Mouse (Mus musculus) CH12.LX (cell line): Measurements from ENCODE around the gene Dhrs7. TPM values are rescaled to one million over a fixed set of nuclear protein-coding genes. Genes with fewer than 3 reads are reported as not detected.

Experiments used
- DNase-seq: peaks from one replicate; pipeline ENCODE4 v3.0.0-alpha.2; 2013; ENCODE audit errors: extremely low read depth
- H3K27ac ChIP-seq: 2 replicates; pipeline ENCODE4 v1.5.1; 2012; ENCODE audit warnings: low read depth, mild to moderate bottlenecking, control low read depth, moderate library complexity; ENCODE audit not compliant: insufficient read depth
- H3K27me3 ChIP-seq: replicated peaks from 2 replicates; pipeline ENCODE3; 2012; ENCODE audit warnings: inconsistent platforms
- H3K36me3 ChIP-seq, 2 experiments: replicated peaks in 1 of 2; 2 replicates each; pipeline versions ENCODE3 to v1.6.1; 2012; ENCODE audit warnings: inconsistent platforms in 1 of 2, low read length in 1 of 2, mild to moderate bottlenecking in 1 of 2, mixed read lengths in 1 of 2, moderate library complexity in 1 of 2; ENCODE audit not compliant: control insufficient read depth in 1 of 2, insufficient read depth in 1 of 2
- H3K4me1 ChIP-seq, 2 experiments: 2 replicates each; pipeline ENCODE4 v1.6.1; 2012; ENCODE audit warnings: inconsistent platforms in 1 of 2, moderate library complexity in 1 of 2; ENCODE audit not compliant: insufficient read depth in 2 of 2, control insufficient read depth in 1 of 2
- H3K4me2 ChIP-seq: 2 replicates; pipeline ENCODE4 v1.6.1; 2012; ENCODE audit warnings: low read depth, mild to moderate bottlenecking, control low read depth; ENCODE audit not compliant: poor library complexity, insufficient read depth, severe bottlenecking
- H3K4me3 ChIP-seq, 3 experiments: fragments of 150-350 bp in 1 of 3; sonication (generic) in 1 of 3; replicated peaks in 1 of 3; 2 replicates each; pipeline versions ENCODE3 to v1.5.1; 2011 to 2012; ENCODE audit warnings: low read depth in 2 of 3, low read length in 2 of 3, mild to moderate bottlenecking in 2 of 3, moderate library complexity in 2 of 3, control low read depth in 1 of 3, improper control_type of control experiment in 1 of 3, inconsistent platforms in 1 of 3, mixed read lengths in 1 of 3; ENCODE audit not compliant: poor library complexity in 1 of 3
- H3K79me2 ChIP-seq: replicated peaks from 2 replicates; pipeline ENCODE4 v1.6.1; 2012; ENCODE audit warnings: mild to moderate bottlenecking, moderate library complexity; ENCODE audit not compliant: control insufficient read depth, poor library complexity, insufficient read depth, severe bottlenecking; ENCODE audit errors: extremely low read depth
- H3K9ac ChIP-seq: 2 replicates; pipeline ENCODE4 v1.6.1; 2012; ENCODE audit warnings: low read depth, mild to moderate bottlenecking, control low read depth, moderate library complexity; ENCODE audit not compliant: insufficient read depth
- H3K9me3 ChIP-seq: replicated peaks from 2 replicates; pipeline ENCODE3; 2012; ENCODE audit warnings: low read length, inconsistent platforms, mixed read lengths
- BHLHE40 ChIP-seq: IDR thresholded peaks from 2 replicates; pipeline ENCODE4 v1.6.1; 2011; ENCODE audit warnings: mild to moderate bottlenecking, low read depth, low read length, improper control_type of control experiment
- CHD1 ChIP-seq: IDR thresholded peaks from 2 replicates; pipeline ENCODE4 v1.6.1; 2012; ENCODE audit warnings: low read depth, low read length, improper control_type of control experiment, inconsistent platforms
- CHD2 ChIP-seq: IDR thresholded peaks from 2 replicates; pipeline ENCODE4 v1.6.1; 2011; ENCODE audit warnings: low read length, improper control_type of control experiment
- E2F4 ChIP-seq: IDR thresholded peaks from 2 replicates; pipeline ENCODE4 v1.6.1; 2011; ENCODE audit warnings: low read depth, low read length, improper control_type of control experiment; ENCODE audit not compliant: insufficient replicate concordance
- ELF1 ChIP-seq: IDR thresholded peaks from 2 replicates; pipeline ENCODE4 v1.6.1; 2014; ENCODE audit warnings: low read depth, mild to moderate bottlenecking, inconsistent platforms, low read length, improper control_type of control experiment
- EP300 ChIP-seq: IDR thresholded peaks from 2 replicates; pipeline ENCODE4 v1.6.1; 2011; ENCODE audit warnings: low read length, improper control_type of control experiment
- GABPA ChIP-seq: IDR thresholded peaks from 2 replicates; pipeline ENCODE4 v1.6.1; 2012; ENCODE audit warnings: low read depth, low read length, improper control_type of control experiment, inconsistent platforms; ENCODE audit not compliant: insufficient replicate concordance
- IRF4 ChIP-seq: IDR thresholded peaks from 2 replicates; pipeline ENCODE4 v1.6.1; 2014; ENCODE audit warnings: low read depth, mild to moderate bottlenecking, inconsistent platforms, low read length, improper control_type of control experiment
- JUN ChIP-seq: IDR thresholded peaks from 2 replicates; pipeline ENCODE4 v1.6.1; 2011; ENCODE audit warnings: low read depth, mild to moderate bottlenecking, low read length, improper control_type of control experiment, moderate library complexity; ENCODE audit not compliant: insufficient read depth
- KAT2A ChIP-seq: IDR thresholded peaks from 2 replicates; pipeline ENCODE4 v1.6.1; 2012; ENCODE audit warnings: low read length, improper control_type of control experiment, inconsistent platforms; ENCODE audit not compliant: insufficient replicate concordance
- MAFK ChIP-seq: IDR thresholded peaks from 2 replicates; pipeline ENCODE4 v1.6.1; 2011; ENCODE audit warnings: low read length, improper control_type of control experiment; ENCODE audit not compliant: insufficient replicate concordance
- MAZ ChIP-seq: IDR thresholded peaks from 2 replicates; pipeline ENCODE4 v1.6.1; 2012; ENCODE audit warnings: low read depth, mild to moderate bottlenecking, inconsistent platforms, low read length, improper control_type of control experiment, moderate library complexity
- MEF2A ChIP-seq: IDR thresholded peaks from 2 replicates; pipeline ENCODE4 v1.6.1; 2014; ENCODE audit warnings: low read depth, mild to moderate bottlenecking, inconsistent platforms, low read length, improper control_type of control experiment, borderline replicate concordance
- MXI1 ChIP-seq: IDR thresholded peaks from 2 replicates; pipeline ENCODE4 v1.6.1; 2011; ENCODE audit warnings: mild to moderate bottlenecking, low read depth, low read length, improper control_type of control experiment
- NELFE ChIP-seq: IDR thresholded peaks from 2 replicates; pipeline ENCODE4 v1.6.1; 2011; ENCODE audit warnings: low read depth, low read length, improper control_type of control experiment
- NRF1 ChIP-seq: IDR thresholded peaks from 2 replicates; pipeline ENCODE4 v1.6.1; 2014; ENCODE audit warnings: low read depth, mild to moderate bottlenecking, inconsistent platforms, low read length, improper control_type of control experiment, moderate library complexity
- POLR2AphosphoS2 ChIP-seq: IDR thresholded peaks from 2 replicates; pipeline ENCODE4 v1.6.1; 2011; ENCODE audit warnings: low read depth, low read length, improper control_type of control experiment
- RCOR1 ChIP-seq: conservative IDR thresholded peaks from 2 replicates; pipeline ENCODE4 v1.6.1; 2012; ENCODE audit warnings: low read depth, mild to moderate bottlenecking, inconsistent platforms, low read length, improper control_type of control experiment
- SIN3A ChIP-seq: IDR thresholded peaks from 2 replicates; pipeline ENCODE4 v1.6.1; 2012; ENCODE audit warnings: low read length, improper control_type of control experiment, inconsistent platforms
- SMC3 ChIP-seq: IDR thresholded peaks from 2 replicates; pipeline ENCODE4 v1.6.1; 2011; ENCODE audit warnings: low read depth, low read length, improper control_type of control experiment
- TBP ChIP-seq: conservative IDR thresholded peaks from 2 replicates; pipeline ENCODE4 v1.6.1; 2011; ENCODE audit warnings: low read depth, low read length, improper control_type of control experiment
- TCF12 ChIP-seq: IDR thresholded peaks from 2 replicates; pipeline ENCODE4 v1.6.1; 2014; ENCODE audit warnings: low read depth, mild to moderate bottlenecking, inconsistent platforms, low read length, improper control_type of control experiment
- USF1 ChIP-seq: IDR thresholded peaks from 2 replicates; pipeline ENCODE4 v1.6.1; 2014; ENCODE audit warnings: low read depth, mild to moderate bottlenecking, inconsistent platforms, low read length, improper control_type of control experiment
- USF2 ChIP-seq: conservative IDR thresholded peaks from 2 replicates; pipeline ENCODE4 v1.6.1; 2011; ENCODE audit warnings: low read depth, low read length, improper control_type of control experiment
- ZC3H11A ChIP-seq: IDR thresholded peaks from 2 replicates; pipeline ENCODE4 v1.6.1; 2012; ENCODE audit warnings: low read depth, mild to moderate bottlenecking, inconsistent platforms, low read length, improper control_type of control experiment
- ZMIZ1 ChIP-seq: IDR thresholded peaks from 2 replicates; pipeline ENCODE4 v1.6.1; 2012; ENCODE audit warnings: low read depth, mild to moderate bottlenecking, inconsistent platforms, low read length, improper control_type of control experiment
- dilution Hi-C: fragments of 300-500 bp; cut with MboI; formaldehyde crosslinking; loops from 2 replicates; pipeline ENCODE4 v1.14.3; 2020; ENCODE audit warnings: low sequenced_read_pairs; ENCODE audit not compliant: extremely low pct_unique_long_range_greater_than_20kb, extremely low pct_ligation_motif_present
- in situ Hi-C: fragments of 300-500 bp; cut with MboI; formaldehyde crosslinking; loops from 3 replicates; pipeline ENCODE4 v1.14.3; 2019; ENCODE audit warnings: low sequenced_read_pairs, low pct_ligation_motif_present, low pct_unique_long_range_greater_than_20kb, mixed read lengths
- polyA plus RNA-seq: library from polyadenylated mRNA; unstranded; fragments of >175 nt; gene quantifications from 2 replicates; pipeline ENCODE4 v1.2.1, GENCODE M21; 2012; ENCODE audit warnings: low read depth; ENCODE audit not compliant: insufficient read length
- total RNA-seq, 2 experiments: library from RNA; depleted of rRNA; stranded (reverse); fragments of 300-350 nt in 1 of 2; fragments of >200 nt in 1 of 2; gene quantifications; 2 replicates each; pipeline ENCODE4 v1.2.3; 2012 to 2014

Dhrs7 gene
- total and polyA plus RNA-seq, 3 experiments, result 23.9 to 52.8 (median 37.2) TPM

GRCm38 (mm10) chr12:72621441-72621840 lies 43.3 kb downstream of the Dhrs7 start:
- TF ChIP-seq MEF2A (no peak), USF1 (no peak), GABPA (no peak), ZMIZ1 (no peak), ELF1 (no peak), USF2 (no peak), CHD2 (no peak), KAT2A (no peak), JUN (no peak), ZC3H11A (no peak), MAFK (no peak), POLR2AphosphoS2 (no peak), MXI1 (no peak), SIN3A (no peak), IRF4 (no peak), BHLHE40 (no peak)
- dilution Hi-C loops, result no loop called here
- Histone ChIP-seq H3K9ac (no peak overlapping the region), H3K4me1 (no peaks in the 10 kb centered on the region), H3K36me3 (no peaks in the 10 kb centered on the region), H3K27ac (no peak overlapping the region), H3K27me3 (no peaks in the 10 kb centered on the region), H3K4me3 (no peak overlapping the region), H3K9me3 (no peaks in the 10 kb centered on the region), H3K4me2 (no peak overlapping the region), H3K79me2 (no peaks in the 10 kb centered on the region)
- DNase-seq, result no peak
- in situ Hi-C loops, result no loop called here

DNA sequence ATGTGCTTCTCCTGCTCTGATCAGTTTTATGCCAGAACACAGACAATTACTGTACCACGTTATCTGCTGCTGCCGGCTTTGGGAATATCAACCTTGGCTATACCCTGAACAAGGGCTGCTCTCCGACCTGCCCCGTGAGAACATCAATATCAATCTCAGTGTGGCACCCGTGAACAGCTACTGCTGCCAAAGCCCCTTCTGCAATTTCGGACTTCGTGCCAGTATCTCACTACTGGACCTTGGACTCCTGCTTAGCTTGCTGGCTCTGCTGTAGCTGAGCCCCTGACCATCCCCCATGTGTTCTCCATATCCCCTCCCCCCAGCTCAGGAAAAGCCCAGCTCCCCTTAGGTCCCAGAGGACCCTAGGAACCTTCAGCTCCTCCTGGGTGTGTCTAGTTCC lies 43.9 kb downstream of the Dhrs7 start:
- no peak overlapping the region for H3K4me3 ChIP-seq
- in situ Hi-C loops, result no loop called here
- no peak overlapping the region for H3K27ac ChIP-seq
- H3K4me1 ChIP-seq, result no peaks in the 10 kb centered on the region
- H3K36me3 ChIP-seq, result no peaks in the 10 kb centered on the region
- no peaks in the 10 kb centered on the region for H3K9me3 ChIP-seq
- dilution Hi-C loops, result no loop called here
- no peaks in the 10 kb centered on the region for H3K79me2 ChIP-seq
- no peak overlapping the region for H3K4me2 ChIP-seq
- no peaks in the 10 kb centered on the region for H3K27me3 ChIP-seq
- no peak for TF ChIP-seq BHLHE40
- no peak for TF ChIP-seq NRF1
- no peak for TF ChIP-seq TCF12
- no peak for TF ChIP-seq KAT2A
- TF ChIP-seq ZC3H11A, result no peak
- no peak for TF ChIP-seq RCOR1
- TF ChIP-seq TBP, result no peak
- no peak for TF ChIP-seq E2F4
- TF ChIP-seq USF1, result no peak
- TF ChIP-seq SMC3, result no peak
- no peak for TF ChIP-seq NELFE
- TF ChIP-seq CHD1, result no peak
- no peak for TF ChIP-seq MAFK
- no peak for TF ChIP-seq MAZ
- no peak for TF ChIP-seq EP300
- no peak for DNase-seq
- no peak overlapping the region for H3K9ac ChIP-seq
